Comparison of ENCODE assay signal across 8 mouse cellular contexts in genomic region chr2:163340263-163340662, GRCm38 (mm10). TPM values are rescaled to one million over a fixed set of nuclear protein-coding genes. Genes with fewer than 3 reads are reported as not detected.
DNase-seq lines count a peak whose midpoint lies in the region; ATAC-seq and TF ChIP-seq lines count a peak whose summit lies in the region.

No protein-coding gene starts in this region.

- no peak for TF ChIP-seq POLR2A in spleen, adult 2 months (IDR thresholded peaks at IDR 0.05; ENCODE audit: low read depth, low read length)

- peak; percentile 52; the same call in 1 of the 2 replicates for TF ChIP-seq CTCF in spleen, adult 2 months (IDR thresholded peaks at IDR 0.05; ENCODE audit: extremely low read depth, insufficient read depth, insufficient read length, insufficient replicate concordance)
- TF ChIP-seq CTCF in gastrocnemius, adult 2 months (IDR thresholded peaks at IDR 0.05) = peak; percentile 86
- TF ChIP-seq CTCF in intestine, postnatal 0 days (IDR thresholded peaks at IDR 0.05; ENCODE audit: low read depth) = peak; percentile 94

- 39% methylated on average over 9 of the region's 9 CpGs for WGBS in spleen, adult 2 months
- 20% methylated on average over 9 of the region's 9 CpGs for WGBS in intestine, postnatal 0 days
- WGBS in limb, embryonic 11.5 days = 25% methylated on average over 9 of the region's 9 CpGs

- no peak overlapping the region for H3K9ac ChIP-seq in intestine, postnatal 0 days (ENCODE audit: low read depth, low read length)
- no peak overlapping the region for H3K9ac ChIP-seq in limb, embryonic 11.5 days (ENCODE audit: low read length)

- H3K27ac ChIP-seq in spleen, adult 2 months (ENCODE audit: insufficient read depth, low read length) = no peak overlapping the region
- peak overlapping the region; percentile 73 for H3K27ac ChIP-seq in gastrocnemius, adult 2 months
- H3K27ac ChIP-seq in intestine, postnatal 0 days (ENCODE audit: low read depth, low read length) = no peak overlapping the region
- no peak overlapping the region for H3K27ac ChIP-seq in limb, embryonic 11.5 days (replicated peaks; ENCODE audit: low read depth, low read length)

- H3K4me2 ChIP-seq in intestine, postnatal 0 days (replicated peaks; ENCODE audit: low read depth) = no peak overlapping the region
- no peak overlapping the region for H3K4me2 ChIP-seq in limb, embryonic 11.5 days (ENCODE audit: low read depth, severe bottlenecking)

- no peaks in the 10 kb centered on the region for H3K9me3 ChIP-seq in intestine, postnatal 0 days (ENCODE audit: control insufficient read depth)
- no peaks in the 10 kb centered on the region for H3K9me3 ChIP-seq in limb, embryonic 11.5 days (ENCODE audit: control insufficient read depth, low read length)

- H3K4me3 ChIP-seq in spleen, adult 2 months (ENCODE audit: extremely low read depth, insufficient read depth, insufficient read length) = no peak overlapping the region
- no peak overlapping the region for H3K4me3 ChIP-seq in gastrocnemius, adult 2 months
- H3K4me3 ChIP-seq in intestine, postnatal 0 days (ENCODE audit: low read depth, low read length) = no peak overlapping the region
- H3K4me3 ChIP-seq in limb, embryonic 11.5 days (ENCODE audit: low read depth, low read length) = no peak overlapping the region

- no peak for DNase-seq in spleen, adult 2 months (ENCODE audit: low read depth in 1 of 2, low spot score in 2 of 2)
- DNase-seq in spleen, postnatal 36 days (ENCODE audit: low spot score in 2 of 2) = no peak
- peak; percentile 22 for DNase-seq in cerebellum, adult 9-11 months
- peak; percentile 81 for DNase-seq in gastrocnemius, adult 2 months
- DNase-seq in limb, embryonic 11.5 days (ENCODE audit: low spot score) = peak; percentile 87
- peak; percentile 47 for DNase-seq in naive thymus-derived CD4-positive, alpha-beta T cell, adult 2 months (ENCODE audit: low read depth)
- peak; percentile 34 to 38 for DNase-seq in thymus, postnatal 36 days

- intact Hi-C loops in gastrocnemius, adult 2 months (cut with DNase I) = loop anchor here (1.0 kb wide), 2 partner anchors 57 to 61 kb away; partner anchors contain the start of gene Jph2

- H3K4me1 ChIP-seq in spleen, adult 2 months (ENCODE audit: control insufficient read depth, insufficient read depth, insufficient read length) = no peaks in the 10 kb centered on the region
- no peaks in the 10 kb centered on the region for H3K4me1 ChIP-seq in intestine, postnatal 0 days (replicated peaks; ENCODE audit: control insufficient read depth, insufficient read depth, low read length)
- H3K4me1 ChIP-seq in limb, embryonic 11.5 days (ENCODE audit: control insufficient read depth, insufficient read depth, low read length) = no peaks in the 10 kb centered on the region

- ATAC-seq in intestine, postnatal 0 days = no peak; the same call in 1 of the 2 replicates
- no peak for ATAC-seq in limb, embryonic 11.5 days (ENCODE audit: insufficient number of reproducible peaks, low FRiP score, low TSS enrichment, low read depth)

- peaks cover 5% of the 10 kb centered on the region; the same call in 1 of the 2 replicates for H3K27me3 ChIP-seq in spleen, adult 2 months (ENCODE audit: control insufficient read depth, insufficient read depth, low read length)
- peaks cover 25% of the 10 kb centered on the region for H3K27me3 ChIP-seq in intestine, postnatal 0 days (replicated peaks; ENCODE audit: control insufficient read depth, insufficient read depth, low read length)
- H3K27me3 ChIP-seq in limb, embryonic 11.5 days (ENCODE audit: control insufficient read depth, insufficient read depth, low read length) = peaks cover 49% of the 10 kb centered on the region

- no peaks in the 10 kb centered on the region for H3K36me3 ChIP-seq in spleen, adult 2 months (ENCODE audit: control insufficient read depth, insufficient read depth, low read length)
- H3K36me3 ChIP-seq in intestine, postnatal 0 days (ENCODE audit: control insufficient read depth, insufficient read depth) = no peaks in the 10 kb centered on the region
- H3K36me3 ChIP-seq in limb, embryonic 11.5 days (ENCODE audit: control insufficient read depth, insufficient read depth, low read length) = no peaks in the 10 kb centered on the region

RNA-seq across cellular contexts. Expression of gene Jph2, which starts 57.5 kb away (rescaled TPM):
- polyA plus RNA-seq in spleen, adult 2 months (2012; rRNA removed) = 2.9 and 4.3 TPM in 2 replicates
- 100 to 1,000 TPM; 424 to 437 TPM for total RNA-seq in gastrocnemius, adult 2 months (2021)
- polyA plus RNA-seq in intestine, postnatal 0 days (2015; fragmentation: Nextera tagmentation; extraction: Ambion mirVana) = 9.8 and 10.0 TPM in 2 replicates
- 0.16 and 0.45 TPM in 2 replicates for polyA plus RNA-seq in limb, embryonic 11.5 days (2014; fragmentation: Nextera tagmentation; extraction: Ambion mirVana)

Comparison
In these comparisons a context has a peak if more than half of its experiments do, and no peak if none do; other contexts are left out.
1. DNase-seq: peak in cerebellum, adult 9-11 months (single experiment), gastrocnemius, adult 2 months (single experiment), limb, embryonic 11.5 days (single experiment), naive thymus-derived CD4-positive, alpha-beta T cell, adult 2 months (single experiment) and thymus, postnatal 36 days (2 of 2); none in spleen, adult 2 months (0 of 2) and spleen, postnatal 36 days (0 of 2).
2. Peak in every context shown above with its lines, with median percentiles within 50 percentile points of each other: CTCF ChIP-seq.